Mouse (Mus musculus): ENCODE data around the gene Maz.

Gene Maz

GRCm38 (mm10) chr7:127020901-127021562 is 5.8 kb downstream of the Maz start, which contains the start of the genes Gm42742 and Prrt2:
TSS of gene Gm42742 (minus strand) at chr7:127021097.
TSS of gene Prrt2 (minus strand) at chr7:127021211.
- DNase-seq = peak; percentile 44

DNA sequence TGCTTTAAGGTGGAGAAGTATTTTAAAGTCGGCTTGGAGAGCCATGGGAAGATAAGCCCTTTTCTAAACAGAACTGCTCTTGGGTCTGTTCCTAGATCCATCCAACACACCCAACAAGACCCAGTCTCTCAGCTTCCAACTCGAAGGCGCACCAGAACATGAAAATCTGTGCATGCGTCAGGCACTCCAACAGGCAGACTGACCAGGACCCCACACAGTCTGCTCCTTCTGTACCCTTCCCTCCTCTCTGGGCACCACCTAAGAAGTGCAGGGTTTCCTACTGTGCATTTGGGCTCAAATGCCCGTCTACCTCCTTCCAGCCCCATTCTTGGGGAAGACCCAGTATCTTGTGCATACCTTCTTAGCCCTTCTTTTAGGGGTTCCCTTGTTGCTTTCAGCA is 6.3 kb downstream of the Maz start:
- DNase-seq = no peak

DNA sequence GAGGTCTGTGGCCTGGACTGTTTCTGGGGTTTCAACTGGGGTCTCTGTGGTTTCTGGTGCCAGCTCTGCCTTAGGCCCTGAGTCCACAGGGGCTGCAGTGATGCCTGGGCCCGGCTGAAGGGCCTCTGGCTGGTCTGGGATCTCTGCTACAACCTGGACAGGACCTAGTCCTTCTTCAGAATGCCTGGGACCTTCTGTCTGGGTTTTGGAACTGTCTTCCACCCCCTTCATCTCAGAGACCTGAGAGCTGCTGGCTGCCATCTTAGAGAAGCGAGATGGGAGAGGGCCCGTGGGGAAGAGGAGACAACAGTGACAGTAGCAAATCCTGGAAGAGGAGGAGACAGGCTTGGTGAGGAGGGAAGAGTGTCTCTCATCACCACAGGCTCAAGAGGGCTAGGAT is 6.8 kb downstream of the Maz start:
- no peak for DNase-seq

DNA sequence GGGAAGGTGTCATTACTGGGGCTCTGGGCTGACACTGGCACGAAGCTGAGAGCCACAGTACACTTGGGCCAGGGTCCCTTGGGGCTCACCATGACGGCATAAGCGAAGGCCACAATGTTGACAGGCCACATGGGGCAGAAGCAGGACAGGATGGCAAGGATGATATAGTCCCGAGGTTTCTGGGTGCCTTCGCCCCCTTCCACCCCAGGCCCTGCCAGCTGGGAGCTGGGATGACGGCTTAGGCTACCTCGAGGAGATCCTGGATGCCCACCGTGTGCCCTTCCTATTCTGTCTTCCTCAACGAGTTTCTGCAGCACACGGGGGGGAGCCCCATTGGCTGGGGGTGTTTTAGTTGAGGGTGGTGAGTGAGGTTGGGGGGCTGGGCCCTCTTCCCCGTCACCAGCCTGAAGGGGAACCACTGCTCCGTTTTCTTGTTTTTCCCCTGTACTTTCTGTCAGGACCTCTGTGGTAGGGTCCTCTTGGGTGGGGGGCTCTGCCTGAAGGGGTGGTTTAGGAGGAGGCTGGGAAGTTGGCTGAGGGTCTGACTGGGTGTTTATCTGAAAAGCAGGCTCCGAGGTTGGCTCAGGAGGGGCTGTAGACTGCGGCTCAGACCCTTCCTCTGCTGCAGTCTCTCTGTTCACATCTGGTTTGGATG is 7.4 kb downstream of the Maz start:
- no peak for DNase-seq

GRCm38 (mm10) chr7:127018416-127019305 is 8.2 kb downstream of the Maz start:
- DNase-seq = no peak

DNA sequence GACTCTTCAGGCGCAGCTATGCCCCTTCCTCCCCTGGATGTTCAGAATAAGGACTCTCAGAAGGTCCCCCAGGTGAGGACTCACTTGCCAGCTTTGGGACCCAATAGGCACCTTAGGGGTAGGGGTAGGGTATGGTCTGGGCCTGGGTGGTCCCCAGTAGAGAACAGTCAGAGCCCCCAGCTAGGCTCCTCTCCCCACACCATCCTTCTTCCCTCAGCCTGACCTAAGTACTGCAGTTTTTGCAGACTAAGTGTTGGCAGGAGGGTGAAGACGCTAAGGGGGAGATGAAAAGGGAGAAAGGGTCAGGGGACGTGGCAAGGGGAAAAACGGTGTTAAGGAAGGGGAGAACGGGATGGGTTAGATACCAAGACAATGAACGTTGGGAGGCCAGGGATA is 8.9 kb downstream of the Maz start:
- DNase-seq = no peak

- DNase-seq = peak; percentile 99
Observed at GRCm38 (mm10) chr7:127016971-127017949, 9.6 kb downstream of the Maz start, which contains the start of gene Pagr1a. TSS of gene Pagr1a (minus strand) at chr7:127017352.

DNA sequence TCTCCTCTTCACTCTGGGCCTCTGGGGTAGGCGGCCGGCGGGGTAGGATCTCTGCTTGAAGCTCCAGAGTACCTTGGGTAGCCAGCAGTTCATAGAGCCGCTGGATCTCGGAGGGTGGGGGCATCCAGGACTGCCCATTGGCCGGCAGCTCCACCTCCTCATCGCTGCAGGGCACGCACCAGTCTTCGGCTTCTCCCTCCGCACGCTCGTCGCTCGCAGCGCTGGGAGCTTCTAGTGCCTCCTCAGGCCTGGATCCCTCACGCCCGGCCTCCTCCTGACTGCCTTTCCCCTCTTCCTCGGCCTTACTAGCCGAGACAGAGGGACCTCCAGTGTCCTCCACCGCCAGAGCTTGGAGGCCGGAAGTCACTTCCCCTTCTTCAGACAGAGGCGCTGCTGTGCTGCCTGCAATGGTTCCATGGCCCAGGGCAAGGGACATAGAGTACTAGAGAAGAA is 10.3 kb downstream of the Maz start:
- DNase-seq = peak; percentile 74

- DNase-seq = no peak
Observed at GRCm38 (mm10) chr7:127016481-127016485, 10.6 kb downstream of the Maz start, which contains the start of gene Pagr1b. TSS of gene Pagr1b (minus strand) at chr7:127016484.

GRCm38 (mm10) chr7:127016081-127016480 is 10.8 kb downstream of the Maz start:
- DNase-seq = peak; percentile 71

DNA sequence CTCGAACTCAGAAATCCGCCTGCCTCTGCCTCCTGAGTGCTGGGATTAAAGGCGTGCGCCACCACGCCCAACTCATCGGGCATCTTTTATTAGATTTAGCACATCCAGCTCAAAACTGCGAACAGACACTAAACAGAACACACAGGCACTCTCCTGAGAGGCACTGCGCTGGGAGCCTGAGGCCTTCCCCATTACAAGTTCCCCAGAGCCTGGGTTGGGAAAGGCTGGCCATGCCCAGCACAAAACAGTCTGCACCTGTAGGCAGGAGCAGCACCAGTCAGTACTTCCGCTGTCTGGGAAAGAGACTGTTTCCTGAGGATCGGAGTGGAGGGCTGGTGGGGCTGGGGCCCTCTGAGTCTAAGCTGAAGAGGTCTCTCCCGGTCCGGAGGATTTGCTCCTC is 11.8 kb downstream of the Maz start:
- no peak for DNase-seq

DNA sequence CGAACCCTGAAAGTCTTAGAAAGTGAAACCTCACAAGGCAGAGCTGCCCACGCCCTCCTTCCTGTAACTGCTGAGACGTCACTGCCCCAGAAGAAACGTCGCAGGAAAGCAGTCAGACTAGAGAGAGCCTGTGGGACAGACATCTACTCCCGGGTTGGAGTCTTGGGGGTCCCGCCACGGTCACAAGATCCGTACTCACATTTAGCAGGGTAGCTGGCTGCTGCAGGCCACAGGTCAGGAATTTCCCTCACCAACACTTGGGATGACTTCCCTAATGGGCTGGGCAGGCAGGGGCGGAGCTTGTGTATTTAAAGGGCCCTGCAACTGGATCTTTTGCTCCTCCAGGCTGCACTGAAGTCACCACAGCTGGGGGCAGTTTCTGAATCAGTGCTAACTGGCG is 12.5 kb downstream of the Maz start, which contains the start of gene Mvp:
Gene Mvp (minus strand): TSS at position 302 of the 400 bp plus-strand sequence.
- peak; percentile 90 for DNase-seq

DNA sequence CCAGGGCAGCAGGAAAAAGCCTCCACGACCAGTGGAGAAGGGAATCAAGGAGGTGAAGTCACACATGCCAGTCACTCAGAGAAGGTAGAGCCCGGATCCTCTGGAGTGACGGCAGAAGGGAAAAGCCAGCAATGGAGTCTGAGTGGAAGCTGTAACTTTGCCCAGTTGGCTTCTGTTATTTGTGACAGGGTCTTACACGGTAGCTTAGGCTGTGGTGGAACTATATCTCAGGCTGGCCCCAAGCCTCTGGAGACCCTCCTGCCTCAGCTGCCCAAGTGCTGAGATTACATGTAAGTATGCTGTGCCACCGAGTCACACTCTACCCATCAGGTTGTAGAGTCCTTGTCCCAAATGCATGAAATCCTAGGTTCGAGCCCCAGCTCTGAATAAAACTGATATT is 13.5 kb downstream of the Maz start:
- DNase-seq = no peak

- no peak for DNase-seq
Observed at GRCm38 (mm10) chr7:127012845-127013244, 14.0 kb downstream of the Maz start.

- no peak for DNase-seq
Observed at GRCm38 (mm10) chr7:127012374-127012773, 14.5 kb downstream of the Maz start.

DNA sequence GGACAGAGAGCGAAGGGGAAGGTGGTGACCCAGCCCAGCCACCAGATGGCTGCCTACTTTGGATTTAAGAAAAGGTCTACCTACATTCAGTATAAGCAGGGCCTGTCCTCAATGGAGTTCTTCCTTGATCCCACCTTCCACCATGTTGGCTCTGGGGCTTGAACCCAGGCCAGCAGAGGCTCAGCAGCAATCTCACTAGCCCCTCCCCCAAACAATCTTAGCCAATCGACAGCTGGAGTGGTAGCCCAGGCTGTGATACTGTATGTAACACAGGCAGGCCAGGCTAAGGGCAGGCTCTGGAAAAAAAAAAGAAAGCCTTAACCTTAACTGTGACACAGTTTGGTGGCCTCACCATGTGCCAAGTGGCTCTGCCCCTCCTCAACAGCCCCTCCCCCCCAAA is 15.1 kb downstream of the Maz start:
- no peak for DNase-seq

DNA sequence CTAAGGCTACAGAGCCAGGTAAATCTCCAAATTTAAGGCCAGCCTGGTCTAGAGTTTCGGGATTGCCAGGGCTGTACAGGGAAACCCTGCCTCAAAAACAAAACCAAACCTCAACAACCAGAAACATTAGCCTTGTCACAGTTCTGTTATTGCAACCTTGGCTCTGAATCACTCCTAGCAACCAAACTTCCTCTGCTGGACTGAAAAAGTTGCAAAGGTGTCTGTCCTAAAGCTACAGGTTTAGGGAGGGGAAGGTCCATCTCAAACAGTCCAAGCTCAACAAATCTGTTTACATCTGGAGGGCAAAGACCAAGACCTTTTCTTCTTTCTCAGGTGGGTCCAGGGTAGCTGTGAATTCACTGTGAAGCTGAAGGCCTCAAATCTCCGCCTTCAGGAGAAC is 15.8 kb downstream of the Maz start:
- DNase-seq = no peak

DNA sequence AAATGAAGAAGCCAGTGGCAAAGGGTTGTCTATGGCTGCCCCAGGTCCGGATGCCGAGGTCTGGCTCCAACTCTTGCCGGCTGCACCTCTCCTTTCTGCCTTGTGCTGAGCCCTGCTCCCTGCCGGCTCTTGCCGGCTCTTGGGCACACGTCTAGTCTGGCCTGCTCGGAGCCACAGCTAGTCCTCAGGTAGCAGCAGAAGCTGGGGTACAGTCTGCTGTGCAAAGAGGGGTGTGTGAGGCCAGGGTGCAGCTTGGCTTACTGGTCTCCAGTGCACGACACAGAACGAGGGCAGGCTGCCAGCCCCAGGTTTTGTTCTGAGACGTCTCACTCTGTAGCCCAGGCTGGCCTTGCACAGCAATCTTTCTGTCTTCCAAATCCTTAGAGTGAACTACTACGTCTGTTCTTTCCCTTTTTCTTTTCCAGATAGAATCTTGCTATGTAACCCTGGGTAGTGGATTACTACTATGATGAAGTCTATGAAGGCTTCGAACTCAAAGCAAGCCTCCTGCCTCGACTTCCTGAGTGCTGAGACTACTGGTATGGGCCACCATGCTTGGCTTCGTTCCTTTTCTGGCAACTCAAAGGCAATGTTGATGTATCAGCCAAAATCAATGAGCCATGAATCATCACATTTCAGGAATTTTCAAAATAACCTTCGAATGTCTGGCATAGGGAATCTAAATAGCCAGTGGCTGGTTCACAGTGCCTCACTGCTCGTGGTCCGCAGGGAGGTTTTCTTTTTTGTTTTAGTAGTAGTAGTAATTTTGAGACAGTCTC is 17.3 kb downstream of the Maz start:
- DNase-seq = no peak

- peak; percentile 78 for DNase-seq
Observed at GRCm38 (mm10) chr7:127008239-127009019, 18.4 kb downstream of the Maz start.

GRCm38 (mm10) chr7:127007313-127008024 is 19.4 kb downstream of the Maz start:
- no peak for DNase-seq

Measured in lung, postnatal 36 days (tissue).